Mouse (Mus musculus) neural tube, embryonic 14.5 days (tissue): ENCODE measurements around the gene Olfr798. TPM values are rescaled to one million over a fixed set of nuclear protein-coding genes. Genes with fewer than 3 reads are reported as not detected.

Experiments
- microRNA-seq: library from miRNA; unstranded; fragments of <30 nt; microRNA quantifications from one replicate; pipeline ENCODE4, GENCODE M21; 2016
- polyA plus RNA-seq: library from polyadenylated mRNA; unstranded; fragments of >200 nt; fragmentation: Nextera tagmentation; extraction: Ambion mirVana; gene quantifications from 2 replicates; pipeline ENCODE4 v1.2.1, GENCODE M21; 2014

The Olfr798 gene
- polyA plus RNA-seq, 1 experiment from 2014 or later: not detected

Small RNAs within 50 kb of the gene (microRNA-seq; reads per million reads assigned to microRNA genes)
- gene Gm23252: not detected

Other genes starting within 250 kb of the Olfr798 start
- gene Olfr784, start 243.9 kb downstream of the Olfr798 start, polyA plus RNA-seq: 0.11 and 0.22 TPM in 2 replicates
- gene Olfr785, start 222.5 kb downstream of the Olfr798 start, polyA plus RNA-seq: not detected in 2 replicates
- 0.15 TPM in 1 of 2 replicates, not detected in the other for gene Olfr786, start 200.6 kb downstream of the Olfr798 start, polyA plus RNA-seq
- 0.12 TPM in 1 of 2 replicates, not detected in the other for gene Olfr787, start 166.1 kb downstream of the Olfr798 start, polyA plus RNA-seq
- gene Olfr788, start 156.9 kb downstream of the Olfr798 start, polyA plus RNA-seq: 0.07 TPM in 1 of 2 replicates, not detected in the other
- gene Olfr789, start 143.2 kb downstream of the Olfr798 start, polyA plus RNA-seq: not detected in 2 replicates
- not detected in 2 replicates for gene Olfr790, start 129.4 kb downstream of the Olfr798 start, polyA plus RNA-seq
- gene Olfr791, start 106.1 kb downstream of the Olfr798 start, polyA plus RNA-seq: not detected in 2 replicates
- gene Olfr792, start 88.8 kb downstream of the Olfr798 start, polyA plus RNA-seq: not detected in 2 replicates
- gene Olfr794, start 60.3 kb downstream of the Olfr798 start, polyA plus RNA-seq: not detected in 2 replicates
- gene Olfr796, start 15.4 kb downstream of the Olfr798 start, polyA plus RNA-seq: not detected in 2 replicates
- not detected in 2 replicates for gene Olfr799, start 9.6 kb upstream of the Olfr798 start, polyA plus RNA-seq
- not detected in 2 replicates for gene Olfr800, start 29.8 kb upstream of the Olfr798 start, polyA plus RNA-seq
- gene Olfr801, start 45.9 kb upstream of the Olfr798 start, polyA plus RNA-seq: not detected in 2 replicates
- 0.07 TPM in 1 of 2 replicates, not detected in the other for gene Olfr802, start 60.2 kb upstream of the Olfr798 start, polyA plus RNA-seq
- gene Olfr803, start 66.4 kb upstream of the Olfr798 start, polyA plus RNA-seq: not detected in 2 replicates
- gene Olfr804, start 75.3 kb upstream of the Olfr798 start, polyA plus RNA-seq: not detected in 2 replicates
- not detected in 2 replicates for gene Olfr805, start 101.4 kb upstream of the Olfr798 start, polyA plus RNA-seq
- gene Olfr806, start 114.0 kb upstream of the Olfr798 start, polyA plus RNA-seq: not detected in 2 replicates
- not detected in 2 replicates for gene Olfr807, start 129.9 kb upstream of the Olfr798 start, polyA plus RNA-seq
- gene Olfr808, start 137.5 kb upstream of the Olfr798 start, polyA plus RNA-seq: not detected in 2 replicates
- gene Olfr809, start 146.7 kb upstream of the Olfr798 start, polyA plus RNA-seq: not detected in 2 replicates
- gene Olfr810, start 167.0 kb upstream of the Olfr798 start, polyA plus RNA-seq: not detected in 2 replicates
- not detected in 2 replicates for gene Olfr811, start 176.5 kb upstream of the Olfr798 start, polyA plus RNA-seq
- not detected in 2 replicates for gene Olfr812, start 218.2 kb upstream of the Olfr798 start, polyA plus RNA-seq
- gene Olfr813, start 227.4 kb upstream of the Olfr798 start, polyA plus RNA-seq: not detected in 2 replicates